Mouse (Mus musculus): ENCODE results near the gene Gpatch2l.

- TF ChIP-seq CTCF (IDR thresholded peaks at IDR 0.05; ENCODE audit: extremely low read depth, insufficient read depth, insufficient read length, insufficient replicate concordance) (no peak), POLR2A (IDR thresholded peaks at IDR 0.05; ENCODE audit: low read depth, low read length) (no peak)
Measured at GRCm38 (mm10) chr12:86203443-86204057, 38.1 kb upstream of the Gpatch2l start.

Measured in spleen, adult 2 months (tissue).